Mouse (Mus musculus): ENCODE data around the gene Timd2.

- no peak for TF ChIP-seq CTCF (IDR thresholded peaks at IDR 0.05)
- no peak for TF ChIP-seq EP300 (IDR thresholded peaks at IDR 0.05; ENCODE audit: insufficient read depth, low read depth, low read length)
Observed at GRCm38 (mm10) chr11:46706664-46707356, at the start of gene Timd2.

Measured in heart, adult 2 months (tissue).